Mouse (Mus musculus) heart, embryonic 14.5 days (tissue): ENCODE data around the gene Ndufv3. TPM values are rescaled to one million over a fixed set of nuclear protein-coding genes. Genes with fewer than 3 reads are reported as not detected.

ENCODE experiments used
- ATAC-seq: fragments of 200-750 bp; cut with Nextera tagmentation; 2 replicates; pipeline ENCODE4 v1.8.0; 2017; ENCODE audit warnings: low read depth, moderate TSS enrichment; ENCODE audit not compliant: insufficient number of reproducible peaks, insufficient read depth, low FRiP score
- H3K27ac ChIP-seq, 2 experiments: fragments of 200-500 bp in 1 of 2; fragments of 300-500 bp in 1 of 2; sonication (generic) in 1 of 2; replicated peaks in 1 of 2; 2 replicates each; pipeline ENCODE4 v1.5.1; 2012 to 2014; ENCODE audit warnings: low read depth in 2 of 2, low read length in 2 of 2, control low read depth in 1 of 2, mild to moderate bottlenecking in 1 of 2, mixed read lengths in 1 of 2; ENCODE audit not compliant: control insufficient read depth in 1 of 2, insufficient read depth in 1 of 2
- H3K27me3 ChIP-seq: fragments of 300-500 bp; sonication (generic); 2 replicates; pipeline ENCODE4 v1.6.1; 2014; ENCODE audit warnings: mild to moderate bottlenecking, low read length, control low read depth; ENCODE audit not compliant: control insufficient read depth, insufficient read depth
- H3K36me3 ChIP-seq: fragments of 300-500 bp; sonication (generic); 2 replicates; pipeline ENCODE4 v1.6.1; 2014; ENCODE audit warnings: mild to moderate bottlenecking, control low read depth, low read length, mixed read lengths; ENCODE audit not compliant: control insufficient read depth, insufficient read depth
- H3K4me1 ChIP-seq, 2 experiments: fragments of 200-500 bp in 1 of 2; fragments of 300-500 bp in 1 of 2; sonication (generic) in 1 of 2; 2 replicates each; pipeline ENCODE4 v1.6.1; 2012 to 2014; ENCODE audit warnings: low read length in 2 of 2, control low read depth in 1 of 2, mixed read lengths in 1 of 2; ENCODE audit not compliant: control insufficient read depth in 2 of 2, insufficient read depth in 2 of 2
- H3K4me2 ChIP-seq: fragments of 300-500 bp; sonication (generic); 2 replicates; pipeline ENCODE4 v1.6.1; 2014; ENCODE audit warnings: mild to moderate bottlenecking, low read length
- H3K4me3 ChIP-seq, 2 experiments: fragments of 200-500 bp in 1 of 2; fragments of 300-500 bp in 1 of 2; sonication (generic) in 1 of 2; 2 replicates each; pipeline ENCODE4 v1.5.1; 2012 to 2014; ENCODE audit warnings: low read length in 2 of 2, mild to moderate bottlenecking in 2 of 2, control low read depth in 1 of 2, low read depth in 1 of 2, moderate library complexity in 1 of 2; ENCODE audit not compliant: control insufficient read depth in 1 of 2, insufficient read depth in 1 of 2
- H3K9ac ChIP-seq: fragments of 300-500 bp; sonication (generic); 2 replicates; pipeline ENCODE4 v1.6.1; 2014; ENCODE audit warnings: mild to moderate bottlenecking, low read length
- H3K9me3 ChIP-seq: fragments of 300-500 bp; sonication (generic); 2 replicates; pipeline ENCODE4 v1.6.1; 2016; ENCODE audit warnings: low read length, control low read depth; ENCODE audit not compliant: control insufficient read depth
- WGBS: fragments of 180-500 bp; shearing (Covaris S2); extraction: QIAGEN DNeasy Blood & Tissue Kit; methylation state at CpG from one replicate; pipeline ENCODE4 v1.1.7; 2014; 5-methylcytosine and 5-hydroxymethylcytosine counted together
- polyA plus RNA-seq: library from polyadenylated mRNA; unstranded; fragments of >200 nt; fragmentation: Nextera tagmentation; extraction: Ambion mirVana; gene quantifications from 2 replicates; pipeline ENCODE4 v1.2.1, GENCODE M21; 2014

Ndufv3 gene
- polyA plus RNA-seq, 1 experiment from 2014 or later, result 805 TPM

- no peaks in the 10 kb centered on the region for H3K27me3 ChIP-seq
- H3K9ac ChIP-seq, result no peak overlapping the region
- no peak overlapping the region for H3K4me2 ChIP-seq
- H3K9me3 ChIP-seq, result no peaks in the 10 kb centered on the region
- ATAC-seq, result no peak
- H3K4me1 ChIP-seq, result no peaks in the 10 kb centered on the region
- 49% methylated on average over 6 of the region's 6 CpGs for WGBS
- H3K36me3 ChIP-seq, result no peaks in the 10 kb centered on the region
- H3K4me3 ChIP-seq, result no peak overlapping the region
- no peak overlapping the region for H3K27ac ChIP-seq
Observed at GRCm38 (mm10) chr17:31487433-31488060, 32.4 kb upstream of the Ndufv3 start.

- no peak overlapping the region for H3K4me3 ChIP-seq
- H3K27ac ChIP-seq, result no peak overlapping the region
- H3K4me1 ChIP-seq, result no peaks in the 10 kb centered on the region
- no peaks in the 10 kb centered on the region for H3K27me3 ChIP-seq
- ATAC-seq, result no peak
- peaks cover 16% of the 10 kb centered on the region for H3K36me3 ChIP-seq
- H3K9me3 ChIP-seq, result no peaks in the 10 kb centered on the region
- no peak overlapping the region for H3K4me2 ChIP-seq
- H3K9ac ChIP-seq, result no peak overlapping the region
Observed at GRCm38 (mm10) chr17:31491355-31491754, 28.6 kb upstream of the Ndufv3 start.

- Histone ChIP-seq H3K27me3 (no peaks in the 10 kb centered on the region), H3K27ac (no peak overlapping the region), H3K4me3 (no peak overlapping the region), H3K9me3 (no peaks in the 10 kb centered on the region), H3K4me1 (no peaks in the 10 kb centered on the region), H3K4me2 (no peak overlapping the region), H3K36me3 (peaks cover 26% of the 10 kb centered on the region), H3K9ac (no peak overlapping the region)
- ATAC-seq, result no peak
- 2% methylated on average over 2 of the region's 2 CpGs for WGBS
Observed at GRCm38 (mm10) chr17:31492416-31492815, 27.5 kb upstream of the Ndufv3 start.

DNA sequence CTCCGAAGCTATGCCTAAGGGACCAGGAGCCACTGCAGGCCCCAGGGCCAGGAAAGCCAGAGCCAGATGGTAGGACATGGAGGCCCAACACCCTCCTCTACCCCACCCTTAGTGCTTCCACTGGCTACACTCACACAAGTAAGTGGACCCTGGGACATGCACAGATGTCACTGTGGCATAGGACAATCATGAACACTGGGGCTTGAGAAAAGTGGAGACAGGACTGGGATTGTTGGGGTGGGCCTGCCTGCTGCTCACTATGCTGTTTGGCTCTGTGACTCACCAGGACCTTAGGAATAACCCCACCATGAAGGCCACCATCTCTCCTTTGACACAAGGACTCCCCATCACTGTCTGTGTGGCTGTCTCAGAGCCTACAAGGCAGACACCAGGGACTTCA lies 24.9 kb upstream of the Ndufv3 start:
- Histone ChIP-seq H3K4me1 (no peaks in the 10 kb centered on the region), H3K4me2 (no peak overlapping the region), H3K27ac (no peak overlapping the region), H3K27me3 (no peaks in the 10 kb centered on the region), H3K4me3 (no peak overlapping the region), H3K9ac (no peak overlapping the region), H3K36me3 (peaks cover 52% of the 10 kb centered on the region), H3K9me3 (no peaks in the 10 kb centered on the region)
- WGBS, result 87% methylated on average over 1 of the region's 1 CpGs
- ATAC-seq, result no peak

DNA sequence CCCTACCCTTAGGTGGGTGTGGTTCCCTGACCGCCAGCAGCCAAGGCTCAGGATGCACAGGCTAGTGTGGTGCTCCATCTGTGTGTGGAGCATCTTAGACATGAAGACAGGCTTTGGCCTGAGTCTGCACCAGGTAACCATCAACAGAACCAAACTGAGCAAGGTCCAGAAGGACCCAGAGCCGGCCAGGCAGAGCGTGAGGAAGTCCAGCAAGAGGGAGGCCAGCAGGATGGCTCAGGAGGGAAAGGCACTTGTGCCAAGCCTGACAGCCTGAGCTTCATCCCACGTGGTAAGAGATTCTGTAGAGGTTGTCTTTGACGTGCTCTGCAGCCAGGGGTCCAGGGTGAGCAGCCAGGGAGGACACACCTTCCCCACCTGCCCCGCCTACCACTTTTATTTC lies 22.2 kb upstream of the Ndufv3 start:
- no peak overlapping the region for H3K4me3 ChIP-seq
- H3K36me3 ChIP-seq, result peaks cover 78% of the 10 kb centered on the region
- H3K4me1 ChIP-seq, result no peaks in the 10 kb centered on the region
- no peaks in the 10 kb centered on the region for H3K27me3 ChIP-seq
- no peak overlapping the region for H3K9ac ChIP-seq
- no peak for ATAC-seq
- H3K9me3 ChIP-seq, result no peaks in the 10 kb centered on the region
- H3K4me2 ChIP-seq, result no peak overlapping the region
- H3K27ac ChIP-seq, result no peak overlapping the region
- 83% methylated on average over 6 of the region's 6 CpGs for WGBS

GRCm38 (mm10) chr17:31499725-31500124 lies 20.2 kb upstream of the Ndufv3 start:
- H3K27me3 ChIP-seq, result no peaks in the 10 kb centered on the region
- H3K27ac ChIP-seq, result no peak overlapping the region
- no peaks in the 10 kb centered on the region for H3K9me3 ChIP-seq
- WGBS, result 93% methylated on average over 12 of the region's 12 CpGs
- peaks cover 0 to 1% of the 10 kb centered on the region in 2 experiments; a peak in 1 of 4 replicates for H3K4me1 ChIP-seq
- H3K9ac ChIP-seq, result no peak overlapping the region
- H3K36me3 ChIP-seq, result peaks cover 95% of the 10 kb centered on the region
- no peak overlapping the region for H3K4me3 ChIP-seq
- no peak for ATAC-seq
- H3K4me2 ChIP-seq, result no peak overlapping the region

DNA sequence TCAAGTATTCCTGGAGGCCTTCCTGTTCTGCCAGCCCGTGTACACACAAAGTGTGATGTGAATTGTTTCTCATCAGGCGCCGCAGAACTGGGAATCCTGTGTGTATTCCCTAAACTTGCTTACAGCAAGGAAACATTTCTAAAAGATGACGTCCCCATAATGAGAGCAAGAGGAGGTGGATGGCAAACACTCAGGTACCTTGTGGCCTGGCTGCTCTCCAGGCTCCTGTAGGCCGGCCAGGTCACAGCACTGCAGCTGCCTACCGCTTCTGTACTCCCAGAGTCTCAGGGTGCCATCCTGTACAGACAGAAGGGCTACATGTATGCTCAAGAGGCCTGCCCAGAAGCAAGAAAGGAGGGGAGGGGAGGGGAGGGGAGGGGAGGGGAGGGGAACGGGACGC lies 19.5 kb upstream of the Ndufv3 start:
- no peaks in the 10 kb centered on the region for H3K9me3 ChIP-seq
- ATAC-seq, result no peak
- no peaks in the 10 kb centered on the region for H3K27me3 ChIP-seq
- H3K9ac ChIP-seq, result no peak overlapping the region
- H3K4me3 ChIP-seq, result no peak overlapping the region
- peaks cover 96% of the 10 kb centered on the region for H3K36me3 ChIP-seq
- peaks cover 0 to 3% of the 10 kb centered on the region in 2 experiments; a peak in 1 of 4 replicates for H3K4me1 ChIP-seq
- H3K27ac ChIP-seq, result no peak overlapping the region
- no peak overlapping the region for H3K4me2 ChIP-seq
- 94% methylated on average over 6 of the region's 8 CpGs for WGBS

- no peak for ATAC-seq
- Histone ChIP-seq H3K27me3 (no peaks in the 10 kb centered on the region), H3K4me1 (peaks cover 0 to 3% of the 10 kb centered on the region in 2 experiments; a peak in 1 of 4 replicates), H3K27ac (no peak overlapping the region), H3K4me2 (no peak overlapping the region), H3K9ac (no peak overlapping the region), H3K36me3 (peaks cover 96% of the 10 kb centered on the region), H3K9me3 (no peaks in the 10 kb centered on the region), H3K4me3 (no peak overlapping the region)
- 79% methylated on average over 3 of the region's 3 CpGs for whole genome bisulfite sequencing
Observed at GRCm38 (mm10) chr17:31500908-31501307, 19.0 kb upstream of the Ndufv3 start.
